Mouse (Mus musculus): ENCODE measurements at regions not wholly inside any gene's neighbourhood (a gene's known extent, or its start where the extent isn't known, plus 50 kb on each side); places are given as distances from the start of the nearest gene placed in this dataset.

DNA sequence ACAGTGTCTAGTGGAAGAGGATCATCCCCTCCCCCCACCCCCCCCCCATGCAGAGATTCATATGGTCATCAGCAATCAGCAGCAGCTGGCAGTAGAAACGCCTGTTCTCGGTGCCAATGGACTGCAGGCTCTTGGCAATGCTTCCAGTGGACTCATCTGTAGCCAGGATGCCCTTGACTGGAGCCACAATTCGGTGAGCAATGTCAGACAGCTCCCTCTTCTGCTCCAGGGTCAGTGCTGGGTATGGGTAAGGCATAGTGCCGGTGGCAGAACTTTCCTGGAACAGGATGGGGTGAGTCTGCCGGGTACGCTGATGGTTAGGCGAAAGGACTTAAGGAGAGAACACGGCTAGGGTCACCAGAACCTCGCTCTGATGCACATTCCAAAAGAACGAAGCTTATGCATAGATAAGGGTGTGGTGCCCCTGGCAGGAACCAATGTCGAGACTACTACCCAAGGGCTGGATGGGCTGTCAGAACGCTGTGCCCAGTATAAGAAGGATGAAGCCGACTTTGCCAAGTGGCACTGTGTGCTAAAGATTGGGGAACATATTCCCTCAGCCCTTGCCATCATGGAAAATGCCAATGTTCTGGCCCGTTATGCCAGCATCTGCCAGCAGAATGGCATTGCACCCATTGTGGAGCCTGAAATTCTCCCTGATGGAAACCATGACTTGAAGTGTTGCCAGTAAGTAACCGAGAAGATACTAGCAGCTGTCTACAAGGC, 372.1 kb downstream of the Col12a1 start:
- in situ Hi-C loops (cut with MboI; ENCODE audit: low pct_ligation_motif_present, low pct_unique_long_range_greater_than_20kb, low sequenced_read_pairs) = no loop called here
- Histone ChIP-seq H3K9me3 (replicated peaks; ENCODE audit: low read length) (no peaks in the 10 kb centered on the region), H3K4me2 (ENCODE audit: insufficient read depth, low read depth, poor library complexity, severe bottlenecking) (no peak overlapping the region), H3K36me3 (replicated peaks in 1 of 2; ENCODE audit: control insufficient read depth in 1 of 2, insufficient read depth in 1 of 2, low read length in 1 of 2) (no peaks in the 10 kb centered on the region), H3K27ac (ENCODE audit: insufficient read depth, low read depth) (no peak overlapping the region), H3K9ac (ENCODE audit: insufficient read depth, low read depth) (no peak overlapping the region), H3K27me3 (replicated peaks) (no peaks in the 10 kb centered on the region), H3K4me1 (ENCODE audit: control insufficient read depth in 1 of 2, insufficient read depth in 2 of 2) (no peaks in the 10 kb centered on the region), H3K79me2 (replicated peaks; ENCODE audit: control insufficient read depth, extremely low read depth, insufficient read depth, poor library complexity, severe bottlenecking) (no peaks in the 10 kb centered on the region), H3K4me3 (replicated peaks in 1 of 3; ENCODE audit: low read depth in 2 of 3, low read length in 2 of 3, poor library complexity in 1 of 3) (no peak overlapping the region)
- dilution Hi-C loops (cut with MboI; ENCODE audit: extremely low pct_ligation_motif_present, extremely low pct_unique_long_range_greater_than_20kb, low sequenced_read_pairs) = no loop called here
- no peak for DNase-seq (ENCODE audit: extremely low read depth)
- no peak for TF ChIP-seq JUN (IDR thresholded peaks at IDR 0.05; ENCODE audit: insufficient read depth, low read depth, low read length)
- no peak for TF ChIP-seq KAT2A (IDR thresholded peaks at IDR 0.05; ENCODE audit: insufficient replicate concordance, low read length)
- no peak for TF ChIP-seq EP300 (IDR thresholded peaks at IDR 0.05; ENCODE audit: low read length)
- no peak for TF ChIP-seq HCFC1 (IDR thresholded peaks at IDR 0.05; ENCODE audit: low read depth, low read length)
- TF ChIP-seq ZMIZ1 (IDR thresholded peaks at IDR 0.05; ENCODE audit: low read depth, low read length) = no peak
- no peak for TF ChIP-seq TBP (conservative IDR thresholded peaks at IDR 0.05; ENCODE audit: low read depth, low read length)
- TF ChIP-seq ZKSCAN1 (IDR thresholded peaks at IDR 0.05; ENCODE audit: borderline replicate concordance, low read depth, low read length) = no peak
- no peak for TF ChIP-seq RAD21 (IDR thresholded peaks at IDR 0.05; ENCODE audit: low read depth, low read length)
- TF ChIP-seq MAZ (IDR thresholded peaks at IDR 0.05; ENCODE audit: low read depth, low read length) = no peak
- no peak for TF ChIP-seq NELFE (IDR thresholded peaks at IDR 0.05; ENCODE audit: low read depth, low read length)
- TF ChIP-seq JUND (conservative IDR thresholded peaks at IDR 0.05; ENCODE audit: low read depth, low read length) = no peak
- no peak for TF ChIP-seq POLR2A (IDR thresholded peaks at IDR 0.05; ENCODE audit: low read depth, low read length)
- no peak for TF ChIP-seq GABPA (IDR thresholded peaks at IDR 0.05; ENCODE audit: insufficient replicate concordance, low read depth, low read length)
- TF ChIP-seq MEF2A (IDR thresholded peaks at IDR 0.05; ENCODE audit: borderline replicate concordance, low read depth, low read length) = no peak
- no peak for TF ChIP-seq MXI1 (IDR thresholded peaks at IDR 0.05; ENCODE audit: low read depth, low read length)
- TF ChIP-seq BHLHE40 (IDR thresholded peaks at IDR 0.05; ENCODE audit: low read depth, low read length) = no peak
- TF ChIP-seq MAX (IDR thresholded peaks at IDR 0.05; ENCODE audit: low read length) = no peak
- TF ChIP-seq IRF4 (IDR thresholded peaks at IDR 0.05; ENCODE audit: low read depth, low read length) = no peak

DNA sequence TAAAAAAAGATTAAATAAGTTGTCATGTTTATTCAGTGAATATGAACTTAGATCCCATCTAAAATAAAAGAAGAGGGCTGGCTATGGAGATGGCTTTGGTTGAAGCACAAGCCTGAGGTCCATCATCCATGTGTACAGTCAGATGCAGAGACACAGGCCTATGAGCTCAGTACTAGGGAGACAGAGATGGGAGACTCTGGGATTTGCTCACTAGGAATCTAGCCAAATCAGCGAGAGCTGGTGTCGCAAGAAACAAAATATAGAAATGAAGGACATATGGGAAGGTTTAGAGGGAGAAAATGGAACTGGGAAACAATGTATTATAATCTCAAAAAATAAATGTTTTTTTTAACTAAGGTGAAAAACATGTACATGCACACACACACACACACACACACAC, 326.6 kb downstream of the Col12a1 start:
- in situ Hi-C loops (cut with MboI; ENCODE audit: low pct_ligation_motif_present, low pct_unique_long_range_greater_than_20kb, low sequenced_read_pairs) (no loop called here), dilution Hi-C loops (cut with MboI; ENCODE audit: extremely low pct_ligation_motif_present, extremely low pct_unique_long_range_greater_than_20kb, low sequenced_read_pairs) (no loop called here)
- Histone ChIP-seq H3K4me1 (ENCODE audit: control insufficient read depth in 1 of 2, insufficient read depth in 2 of 2) (no peaks in the 10 kb centered on the region), H3K27me3 (replicated peaks) (no peaks in the 10 kb centered on the region), H3K9me3 (replicated peaks; ENCODE audit: low read length) (no peaks in the 10 kb centered on the region), H3K79me2 (replicated peaks; ENCODE audit: control insufficient read depth, extremely low read depth, insufficient read depth, poor library complexity, severe bottlenecking) (no peaks in the 10 kb centered on the region), H3K36me3 (replicated peaks in 1 of 2; ENCODE audit: control insufficient read depth in 1 of 2, insufficient read depth in 1 of 2, low read length in 1 of 2) (no peaks in the 10 kb centered on the region), H3K4me3 (replicated peaks in 1 of 3; ENCODE audit: low read depth in 2 of 3, low read length in 2 of 3, poor library complexity in 1 of 3) (no peak overlapping the region), H3K9ac (ENCODE audit: insufficient read depth, low read depth) (no peak overlapping the region), H3K4me2 (ENCODE audit: insufficient read depth, low read depth, poor library complexity, severe bottlenecking) (no peak overlapping the region), H3K27ac (ENCODE audit: insufficient read depth, low read depth) (no peak overlapping the region)
- no peak for TF ChIP-seq MAX (IDR thresholded peaks at IDR 0.05; ENCODE audit: low read length)
- TF ChIP-seq SIN3A (IDR thresholded peaks at IDR 0.05; ENCODE audit: low read length) = no peak
- TF ChIP-seq POLR2A (IDR thresholded peaks at IDR 0.05; ENCODE audit: low read depth, low read length) = no peak
- TF ChIP-seq EP300 (IDR thresholded peaks at IDR 0.05; ENCODE audit: low read length) = no peak
- TF ChIP-seq UBTF (IDR thresholded peaks at IDR 0.05; ENCODE audit: low read depth, low read length) = no peak
- no peak for TF ChIP-seq ZMIZ1 (IDR thresholded peaks at IDR 0.05; ENCODE audit: low read depth, low read length)
- TF ChIP-seq NRF1 (IDR thresholded peaks at IDR 0.05; ENCODE audit: low read depth, low read length) = no peak
- TF ChIP-seq MAFK (IDR thresholded peaks at IDR 0.05; ENCODE audit: insufficient replicate concordance, low read length) = no peak
- TF ChIP-seq GABPA (IDR thresholded peaks at IDR 0.05; ENCODE audit: insufficient replicate concordance, low read depth, low read length) = no peak
- no peak for TF ChIP-seq ETS1 (conservative IDR thresholded peaks at IDR 0.05; ENCODE audit: low read depth, low read length)
- no peak for TF ChIP-seq CHD2 (IDR thresholded peaks at IDR 0.05; ENCODE audit: low read length)
- TF ChIP-seq ZC3H11A (IDR thresholded peaks at IDR 0.05; ENCODE audit: low read depth, low read length) = no peak
- DNase-seq (ENCODE audit: extremely low read depth) = no peak
